Mouse (Mus musculus): ENCODE results near the gene Nt5dc3. TPM values are rescaled to one million over a fixed set of nuclear protein-coding genes. Genes with fewer than 3 reads are reported as not detected.

The Nt5dc3 gene
- polyA plus RNA-seq, 1 experiment, result 6.9 TPM

DNA sequence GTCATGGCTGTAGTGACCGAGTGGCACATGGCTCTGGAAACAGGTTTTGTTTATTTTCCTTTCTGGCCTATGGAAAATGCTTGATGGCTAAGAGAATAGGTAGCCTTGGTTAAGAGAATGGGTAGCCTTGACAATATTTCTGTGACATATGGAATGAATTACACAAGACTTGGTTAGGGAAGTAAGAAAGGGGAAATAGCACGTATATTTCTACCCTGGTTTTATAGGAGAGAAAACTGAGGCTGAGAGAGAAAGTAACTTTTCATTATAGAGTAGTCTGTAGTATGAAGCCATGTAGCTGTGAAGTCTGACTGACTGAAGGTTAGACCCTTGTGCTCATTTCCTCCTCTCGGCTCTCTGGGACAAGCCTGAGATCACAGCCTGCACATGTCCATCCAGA, 48.1 kb downstream of the Nt5dc3 start:
- no peak for DNase-seq
- Histone ChIP-seq H3K36me3 (ENCODE audit: control insufficient read depth, insufficient read depth, low read length) (no peaks in the 10 kb centered on the region), H3K27ac (ENCODE audit: insufficient read depth, low read depth, low read length) (no peak overlapping the region), H3K4me1 (ENCODE audit: control insufficient read depth, insufficient read depth, low read length) (peaks cover 14% of the 10 kb centered on the region; the same call in 1 of the 2 replicates), H3K4me3 (ENCODE audit: insufficient read depth, low read depth, low read length) (no peak overlapping the region), H3K27me3 (replicated peaks; ENCODE audit: control insufficient read depth, insufficient read depth, low read length) (no peaks in the 10 kb centered on the region)
- 89% methylated on average over 3 of the region's 3 CpGs for WGBS
- TF ChIP-seq POLR2A (IDR thresholded peaks at IDR 0.05; ENCODE audit: low read depth, low read length), result no peak
- no peak for TF ChIP-seq CTCF (conservative IDR thresholded peaks at IDR 0.05; ENCODE audit: insufficient read depth, insufficient read length, low read depth, low read length)

DNA sequence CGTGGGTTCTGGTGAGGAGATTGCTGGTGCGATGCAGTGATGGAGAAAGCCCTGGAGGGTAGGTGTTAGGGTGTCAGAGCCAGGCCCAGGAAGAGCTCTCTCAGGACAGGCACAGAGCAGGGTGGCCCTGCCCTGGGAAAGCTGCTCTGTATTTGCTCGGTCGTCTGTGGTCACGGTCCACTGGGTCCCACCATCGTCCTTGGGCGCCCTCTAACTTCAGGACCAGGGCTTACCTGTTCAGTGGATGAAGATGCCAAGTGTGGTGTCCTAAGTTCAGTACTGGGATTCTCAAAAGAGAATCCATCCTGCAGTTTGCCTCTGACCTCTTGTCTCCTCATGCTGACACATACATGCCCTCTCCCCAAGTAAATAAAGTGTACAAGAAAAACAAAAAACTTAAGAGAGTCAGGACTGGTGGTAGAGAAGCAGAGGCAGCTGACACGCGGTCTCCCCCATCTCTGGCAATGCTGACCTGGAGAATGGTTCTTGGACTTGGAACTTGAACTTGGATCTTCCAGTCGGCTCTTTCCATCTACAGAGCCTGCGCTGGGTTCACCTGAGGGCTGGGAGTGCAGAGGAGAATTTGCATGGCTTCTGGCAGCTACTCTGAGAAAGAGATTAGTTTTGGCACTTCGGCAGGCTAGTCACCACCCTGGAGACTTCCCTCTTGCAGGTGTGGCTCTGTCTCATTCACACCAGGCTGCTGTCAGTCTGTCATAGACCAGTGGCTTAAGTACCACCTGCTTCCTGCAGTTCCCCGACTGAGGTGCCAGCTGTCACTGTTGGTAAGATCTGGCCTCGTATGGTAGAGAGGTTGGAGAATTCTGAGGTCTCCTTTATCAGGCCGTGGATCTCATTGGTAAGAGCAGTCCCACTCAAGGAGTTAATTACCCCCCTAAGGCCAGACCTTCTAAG, 49.7 kb downstream of the Nt5dc3 start:
- WGBS, result 65% methylated on average over 15 of the region's 15 CpGs
- Histone ChIP-seq H3K36me3 (ENCODE audit: control insufficient read depth, insufficient read depth, low read length) (no peaks in the 10 kb centered on the region), H3K27ac (ENCODE audit: insufficient read depth, low read depth, low read length) (no peak overlapping the region), H3K27me3 (replicated peaks; ENCODE audit: control insufficient read depth, insufficient read depth, low read length) (no peaks in the 10 kb centered on the region), H3K4me1 (ENCODE audit: control insufficient read depth, insufficient read depth, low read length) (peaks cover 14% of the 10 kb centered on the region; the same call in 1 of the 2 replicates), H3K4me3 (ENCODE audit: insufficient read depth, low read depth, low read length) (no peak overlapping the region)
- DNase-seq, result peak; percentile 85
- TF ChIP-seq CTCF (conservative IDR thresholded peaks at IDR 0.05; ENCODE audit: insufficient read depth, insufficient read length, low read depth, low read length) (no peak; the same call in 1 of the 2 replicates), POLR2A (IDR thresholded peaks at IDR 0.05; ENCODE audit: low read depth, low read length) (no peak)

DNA sequence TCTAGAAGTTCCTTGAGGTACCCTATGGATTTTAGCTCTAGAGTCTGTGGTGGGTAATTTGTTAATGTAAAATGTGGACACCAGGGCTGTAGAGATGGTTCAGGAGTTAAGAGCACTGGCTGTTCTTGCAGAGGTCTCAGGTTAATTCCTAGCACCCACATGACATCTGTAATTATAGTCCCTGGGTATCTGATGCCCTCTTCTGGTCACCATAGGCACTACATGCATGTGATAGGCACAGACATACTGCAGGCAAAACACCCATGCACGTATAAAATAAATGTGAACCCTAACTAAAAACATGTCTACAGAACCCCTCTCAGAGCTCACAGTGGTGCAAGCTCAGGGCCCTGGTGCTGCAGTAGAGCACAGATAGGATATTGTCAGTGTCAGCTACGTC, 50.7 kb downstream of the Nt5dc3 start:
- TF ChIP-seq CTCF (conservative IDR thresholded peaks at IDR 0.05; ENCODE audit: insufficient read depth, insufficient read length, low read depth, low read length) (peak; percentile 25; the same call in 1 of the 2 replicates), POLR2A (IDR thresholded peaks at IDR 0.05; ENCODE audit: low read depth, low read length) (no peak)
- H3K27ac ChIP-seq (ENCODE audit: insufficient read depth, low read depth, low read length), result no peak overlapping the region
- no peaks in the 10 kb centered on the region for H3K27me3 ChIP-seq (replicated peaks; ENCODE audit: control insufficient read depth, insufficient read depth, low read length)
- no peak for DNase-seq
- WGBS, result 95% methylated on average over 2 of the region's 2 CpGs
- no peak overlapping the region for H3K4me3 ChIP-seq (ENCODE audit: insufficient read depth, low read depth, low read length)
- H3K4me1 ChIP-seq (ENCODE audit: control insufficient read depth, insufficient read depth, low read length), result peaks cover 14% of the 10 kb centered on the region; the same call in 1 of the 2 replicates
- H3K36me3 ChIP-seq (ENCODE audit: control insufficient read depth, insufficient read depth, low read length), result no peaks in the 10 kb centered on the region

DNA sequence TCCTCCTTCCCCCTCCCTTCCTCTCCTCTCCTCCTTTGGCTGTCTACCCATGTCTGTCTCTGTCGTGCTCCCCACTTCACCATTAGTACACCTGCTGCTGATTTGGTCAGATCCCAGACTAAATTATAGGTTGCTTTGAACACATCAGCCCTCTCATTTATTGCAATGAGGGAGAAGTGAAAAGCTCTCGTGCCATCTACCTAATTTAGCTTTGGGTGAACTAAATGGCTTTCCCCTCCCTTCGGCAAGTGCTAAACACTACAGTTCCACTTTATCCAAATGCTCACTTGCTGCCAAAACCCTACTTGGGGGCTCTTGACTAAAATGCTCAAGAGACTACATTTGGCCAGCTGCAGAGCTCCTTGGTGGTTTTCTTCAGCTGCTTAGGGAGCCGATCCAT, 58.0 kb downstream of the Nt5dc3 start:
- Histone ChIP-seq H3K4me3 (ENCODE audit: insufficient read depth, low read depth, low read length) (no peak overlapping the region), H3K36me3 (ENCODE audit: control insufficient read depth, insufficient read depth, low read length) (no peaks in the 10 kb centered on the region), H3K27me3 (replicated peaks; ENCODE audit: control insufficient read depth, insufficient read depth, low read length) (no peaks in the 10 kb centered on the region), H3K4me1 (ENCODE audit: control insufficient read depth, insufficient read depth, low read length) (no peaks in the 10 kb centered on the region), H3K27ac (ENCODE audit: insufficient read depth, low read depth, low read length) (no peak overlapping the region)
- DNase-seq, result no peak
- 89% methylated on average over 4 of the region's 4 CpGs for WGBS
- TF ChIP-seq POLR2A (IDR thresholded peaks at IDR 0.05; ENCODE audit: low read depth, low read length), result no peak
- TF ChIP-seq CTCF (conservative IDR thresholded peaks at IDR 0.05; ENCODE audit: insufficient read depth, insufficient read length, low read depth, low read length), result no peak

DNA sequence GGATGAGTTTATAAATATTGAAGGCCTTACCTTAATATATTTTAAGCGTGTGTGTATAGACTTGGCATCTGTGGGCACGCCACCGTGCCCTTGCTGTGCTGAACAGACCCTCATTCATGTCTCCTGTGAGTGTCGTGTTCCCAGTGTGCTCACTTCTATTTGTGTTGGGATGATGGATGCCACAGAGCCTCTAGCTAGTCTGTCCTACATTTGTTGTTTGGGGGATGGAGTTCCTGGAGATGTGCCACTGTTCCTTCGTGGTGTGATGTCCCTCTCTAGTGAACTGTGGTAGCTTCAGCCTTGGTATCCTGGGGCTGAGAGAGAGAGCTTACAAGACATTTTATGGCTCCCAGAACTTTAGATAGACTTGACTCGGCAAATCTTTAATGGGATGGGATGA, 60.0 kb downstream of the Nt5dc3 start:
- Histone ChIP-seq H3K27ac (ENCODE audit: insufficient read depth, low read depth, low read length) (no peak overlapping the region), H3K27me3 (replicated peaks; ENCODE audit: control insufficient read depth, insufficient read depth, low read length) (no peaks in the 10 kb centered on the region), H3K36me3 (ENCODE audit: control insufficient read depth, insufficient read depth, low read length) (no peaks in the 10 kb centered on the region), H3K4me3 (ENCODE audit: insufficient read depth, low read depth, low read length) (no peak overlapping the region), H3K4me1 (ENCODE audit: control insufficient read depth, insufficient read depth, low read length) (no peaks in the 10 kb centered on the region)
- 93% methylated on average over 6 of the region's 6 CpGs for WGBS
- no peak for TF ChIP-seq POLR2A (IDR thresholded peaks at IDR 0.05; ENCODE audit: low read depth, low read length)
- no peak for TF ChIP-seq CTCF (conservative IDR thresholded peaks at IDR 0.05; ENCODE audit: insufficient read depth, insufficient read length, low read depth, low read length)
- DNase-seq, result no peak

DNA sequence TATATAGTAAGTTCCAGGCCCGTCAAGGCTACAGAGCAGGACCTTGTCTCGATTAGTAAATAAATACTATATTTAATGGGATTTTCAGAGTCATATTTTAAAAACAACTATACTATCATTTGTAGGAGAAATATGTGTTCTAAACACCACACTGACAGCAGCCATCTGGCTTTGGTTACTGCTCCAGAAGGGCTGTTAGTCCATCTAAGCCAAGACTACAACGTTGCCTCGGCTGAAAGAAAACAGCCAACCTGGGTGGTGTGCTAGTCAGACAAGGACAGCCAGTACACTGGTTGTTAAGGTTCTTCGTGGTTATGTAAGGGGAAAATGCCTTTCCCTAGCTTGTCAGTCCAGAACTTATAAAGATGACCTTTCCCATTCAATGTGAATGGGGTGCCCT, 63.9 kb downstream of the Nt5dc3 start:
- TF ChIP-seq CTCF (conservative IDR thresholded peaks at IDR 0.05; ENCODE audit: insufficient read depth, insufficient read length, low read depth, low read length) (no peak), POLR2A (IDR thresholded peaks at IDR 0.05; ENCODE audit: low read depth, low read length) (no peak)
- H3K4me3 ChIP-seq (ENCODE audit: insufficient read depth, low read depth, low read length), result no peak overlapping the region
- no peaks in the 10 kb centered on the region for H3K36me3 ChIP-seq (ENCODE audit: control insufficient read depth, insufficient read depth, low read length)
- 87% methylated on average over 5 of the region's 5 CpGs for WGBS
- no peaks in the 10 kb centered on the region for H3K4me1 ChIP-seq (ENCODE audit: control insufficient read depth, insufficient read depth, low read length)
- DNase-seq, result no peak
- no peak overlapping the region for H3K27ac ChIP-seq (ENCODE audit: insufficient read depth, low read depth, low read length)
- no peaks in the 10 kb centered on the region for H3K27me3 ChIP-seq (replicated peaks; ENCODE audit: control insufficient read depth, insufficient read depth, low read length)

DNA sequence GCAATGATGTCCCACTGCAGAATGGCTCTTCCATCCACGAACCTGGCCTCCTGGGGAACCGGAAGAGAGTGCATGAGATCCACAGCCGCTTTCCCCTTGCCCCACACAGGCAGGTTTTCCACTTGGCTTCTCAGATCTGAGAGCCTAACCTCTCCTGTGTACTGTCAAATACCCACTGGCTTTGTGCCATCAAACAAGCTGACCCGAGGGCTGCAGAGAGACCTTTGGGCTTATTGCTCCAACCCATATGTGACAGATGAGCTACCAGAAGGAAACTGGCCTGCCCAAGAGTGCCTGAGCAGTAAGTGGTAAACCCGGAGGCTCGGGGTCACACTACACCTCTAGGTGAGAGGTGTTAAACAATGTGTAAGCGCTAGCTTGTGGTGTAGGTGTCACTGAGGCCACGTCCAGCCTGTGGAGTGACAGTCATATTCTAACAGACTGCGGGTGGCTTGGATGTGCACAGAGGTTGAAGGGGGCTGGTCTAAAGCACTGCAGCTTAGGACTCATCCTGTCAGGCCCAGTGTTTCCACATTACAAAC, 68.2 kb downstream of the Nt5dc3 start:
- H3K4me1 ChIP-seq (ENCODE audit: control insufficient read depth, insufficient read depth, low read length), result no peaks in the 10 kb centered on the region
- TF ChIP-seq CTCF (conservative IDR thresholded peaks at IDR 0.05; ENCODE audit: insufficient read depth, insufficient read length, low read depth, low read length), result no peak
- TF ChIP-seq POLR2A (IDR thresholded peaks at IDR 0.05; ENCODE audit: low read depth, low read length), result no peak
- H3K27me3 ChIP-seq (replicated peaks; ENCODE audit: control insufficient read depth, insufficient read depth, low read length), result no peaks in the 10 kb centered on the region
- H3K36me3 ChIP-seq (ENCODE audit: control insufficient read depth, insufficient read depth, low read length), result no peaks in the 10 kb centered on the region
- peak; percentile 58 for DNase-seq
- WGBS, result 53% methylated on average over 9 of the region's 9 CpGs
- H3K27ac ChIP-seq (ENCODE audit: insufficient read depth, low read depth, low read length), result no peak overlapping the region
- H3K4me3 ChIP-seq (ENCODE audit: insufficient read depth, low read depth, low read length), result no peak overlapping the region
